8 mouse cellular contexts compared by ENCODE assay signal in the genomic region with DNA sequence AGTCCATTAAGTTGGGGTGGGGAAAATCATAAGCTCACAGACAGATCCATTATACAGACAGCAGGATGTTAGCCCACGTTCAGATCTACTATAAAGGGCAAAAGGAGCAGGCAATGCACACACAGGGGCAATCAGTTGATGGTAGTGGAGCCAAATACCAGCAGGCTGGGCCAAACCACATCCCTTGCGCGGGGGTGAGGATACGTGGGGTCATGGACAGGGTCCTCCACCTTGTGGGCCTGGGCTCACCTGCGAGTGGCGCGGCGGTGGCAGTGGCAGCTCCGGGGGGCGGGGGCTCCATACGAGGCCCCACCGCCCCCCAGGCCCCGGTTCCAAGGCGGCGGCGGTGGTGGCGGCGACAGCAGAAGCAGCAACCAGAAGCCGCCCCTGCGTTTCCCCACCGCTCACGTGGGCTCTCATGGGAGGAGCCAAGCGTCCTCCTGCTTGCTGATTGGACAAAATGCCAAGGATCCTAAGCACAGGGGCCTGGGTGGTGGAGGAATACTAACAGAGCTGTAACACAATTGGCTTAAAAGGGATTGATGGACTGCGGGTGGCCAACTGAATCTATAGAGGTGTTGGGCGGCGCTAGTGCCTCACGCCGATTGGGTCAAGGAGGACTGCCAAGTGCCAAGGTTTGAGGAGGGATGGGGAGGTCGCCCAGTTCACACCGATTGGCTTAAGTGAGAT. TPM values are rescaled to one million over a fixed set of nuclear protein-coding genes. Genes with fewer than 3 reads are reported as not detected.
DNase-seq lines count a peak whose midpoint lies in the region; ATAC-seq lines count a peak whose summit lies in the region.

A gene (minus strand): TSS at position 418 of the 690 bp plus-strand sequence.

- intact Hi-C loops in gastrocnemius, postnatal 14 days (cut with DNase I; ENCODE audit: low total_unique reads), result no loop called here
- intact Hi-C loops in left cerebral cortex, postnatal 10 days (cut with DNase I), result loop anchor here (10.0 kb wide), 1 partner anchor 354 kb away; no protein-coding TSS in a partner anchor

- peak; percentile 94 for ATAC-seq in inflammation-experienced regulatory T-cells, adult 6 months
- peak; percentile 99 for ATAC-seq in megakaryocyte-erythroid progenitor cell, adult 5-6 weeks (replicated peaks; ENCODE audit: low FRiP score, low TSS enrichment, poor library complexity, severe bottlenecking)

- DNase-seq in adipocyte (ENCODE audit: low spot score), result peak; percentile 94
- peak; percentile 91 for DNase-seq in embryo, embryonic 10 days (ENCODE audit: low spot score)
- peak; percentile 80 for DNase-seq in gastrocnemius, postnatal 14 days
- peak; percentile 88 to 90 for DNase-seq in left cerebral cortex, postnatal 10 days (ENCODE audit: extremely low spot score in 1 of 2, low spot score in 2 of 2)
- DNase-seq in right cerebral cortex, postnatal 25 days, result peak; percentile 79
- DNase-seq in urinary bladder, postnatal 4 days (ENCODE audit: low spot score in 2 of 2), result peak; percentile 73 to 80

RNA-seq across cellular contexts. Expression of the gene that starts here (rescaled TPM):
- 1 to 10 TPM; 6.4 to 7.3 TPM for total RNA-seq in gastrocnemius, postnatal 14 days (2021)
- 1 to 10 TPM; 3.2 to 6.3 (median 3.4) TPM for polyA plus RNA-seq in inflammation-experienced regulatory T-cells, adult 6 months (2017; shearing (Covaris generic))
- total RNA-seq in left cerebral cortex, postnatal 10 days (2021), result 10 to 100 TPM; 30.2 to 30.7 TPM
- total RNA-seq in megakaryocyte-erythroid progenitor cell, adult 5-6 weeks (2014; fragmentation: Nextera tagmentation), result 5.3 and 9.8 TPM in 2 replicates
- 2.1 and 2.2 TPM in 2 replicates for total RNA-seq in megakaryocyte-erythroid progenitor cell, adult 5-6 weeks (2017)

Comparison
In these comparisons a context has a peak if more than half of its experiments do, and no peak if none do; other contexts are left out.
1. Peak in every context shown above with its lines: DNase-seq and ATAC-seq.